Mouse (Mus musculus) B cell, adult 2 months (primary cell): Measurements from ENCODE around the gene Atrnl1.

ENCODE experiments used
- DNase-seq, 2 experiments: peaks; one replicate each; pipeline ENCODE4 v3.0.0; 2022

Atrnl1 gene

DNA sequence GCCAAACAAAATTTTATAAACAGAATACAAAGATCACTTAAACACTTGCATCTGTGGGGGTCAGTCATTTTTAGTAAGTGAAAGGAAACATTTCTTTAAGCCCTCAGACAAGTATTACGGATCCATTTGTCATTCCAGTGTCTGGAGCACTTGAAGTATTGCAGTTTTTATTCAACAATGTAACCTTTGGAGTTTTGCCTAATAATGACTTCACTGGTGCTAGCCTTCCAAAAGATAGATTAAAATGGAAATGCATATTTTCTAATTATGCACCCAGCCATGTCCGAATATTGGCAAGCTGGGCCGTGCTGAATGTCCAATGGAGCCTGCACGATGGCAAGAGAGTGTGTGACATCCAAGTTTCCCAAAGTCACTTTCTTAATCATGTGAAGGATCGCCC is 513.7 kb downstream of the Atrnl1 start:
- DNase-seq: no peak

DNA sequence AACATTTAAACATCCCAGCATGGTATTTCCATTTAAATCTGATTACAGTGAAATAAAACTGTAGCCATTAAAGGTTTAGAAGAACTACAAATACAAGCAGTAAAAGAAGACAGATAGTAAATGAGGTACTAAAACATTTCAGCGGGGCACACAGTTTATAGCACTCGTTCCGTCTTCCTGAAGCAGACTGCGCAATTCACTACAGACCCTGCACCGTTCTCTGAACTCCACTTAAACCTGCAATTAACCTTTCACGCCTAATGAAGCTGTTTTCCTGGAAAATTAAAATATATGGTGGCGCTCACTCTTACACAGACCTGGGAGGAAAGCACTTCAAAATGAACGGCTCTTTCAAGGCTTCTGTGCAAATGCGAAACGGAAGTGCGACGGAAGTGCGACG is 514.2 kb downstream of the Atrnl1 start:
- no peak for DNase-seq

DNA sequence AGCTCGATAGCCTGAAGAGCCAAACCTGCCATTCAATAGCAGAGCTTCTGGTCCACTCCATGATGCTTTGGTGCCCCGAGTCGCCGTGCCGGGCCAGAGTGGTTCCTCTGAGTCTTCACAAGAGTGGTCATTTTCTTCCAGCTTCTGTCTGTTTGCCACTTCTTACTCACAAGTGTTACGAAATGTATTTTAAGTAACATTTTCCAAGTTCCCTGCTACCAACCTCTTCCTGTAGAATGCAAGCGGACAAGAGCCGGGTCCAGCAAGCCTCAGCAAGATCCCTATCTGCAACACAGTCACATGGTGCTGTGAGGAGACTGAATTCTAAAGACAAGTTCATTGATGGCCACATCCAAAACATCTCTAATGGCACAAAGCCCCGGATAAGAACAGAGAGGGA is 521.1 kb downstream of the Atrnl1 start:
- no peak for DNase-seq

DNA sequence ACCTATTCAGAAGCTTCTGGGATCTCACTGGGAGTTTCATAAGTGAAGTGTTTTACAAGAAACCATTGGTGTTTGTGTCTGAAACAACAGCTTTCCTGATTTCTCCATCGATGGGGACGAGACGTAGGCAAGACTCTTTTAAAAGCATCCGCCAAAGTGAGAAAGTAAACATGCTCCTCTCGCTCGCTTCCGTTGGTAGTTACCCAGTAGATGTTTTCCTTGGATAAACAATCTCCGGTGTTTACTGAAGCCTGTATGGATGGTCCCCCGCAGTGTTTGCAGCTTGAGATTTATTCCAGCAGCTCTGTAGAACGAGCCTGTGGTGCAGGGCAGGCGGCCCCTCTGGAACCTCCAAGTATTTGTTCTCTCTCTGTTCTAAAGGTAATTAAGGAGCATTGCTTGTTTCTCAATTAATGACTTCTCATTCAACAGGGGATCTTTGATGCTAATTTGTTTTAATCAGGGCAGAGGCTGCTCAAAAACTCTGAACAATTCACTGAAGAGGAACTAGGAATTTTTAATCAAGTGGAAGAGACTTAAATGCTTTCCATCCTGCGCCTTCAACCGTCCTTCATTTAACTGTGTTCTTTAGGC is 529.5 kb downstream of the Atrnl1 start:
- no peak for DNase-seq

DNA sequence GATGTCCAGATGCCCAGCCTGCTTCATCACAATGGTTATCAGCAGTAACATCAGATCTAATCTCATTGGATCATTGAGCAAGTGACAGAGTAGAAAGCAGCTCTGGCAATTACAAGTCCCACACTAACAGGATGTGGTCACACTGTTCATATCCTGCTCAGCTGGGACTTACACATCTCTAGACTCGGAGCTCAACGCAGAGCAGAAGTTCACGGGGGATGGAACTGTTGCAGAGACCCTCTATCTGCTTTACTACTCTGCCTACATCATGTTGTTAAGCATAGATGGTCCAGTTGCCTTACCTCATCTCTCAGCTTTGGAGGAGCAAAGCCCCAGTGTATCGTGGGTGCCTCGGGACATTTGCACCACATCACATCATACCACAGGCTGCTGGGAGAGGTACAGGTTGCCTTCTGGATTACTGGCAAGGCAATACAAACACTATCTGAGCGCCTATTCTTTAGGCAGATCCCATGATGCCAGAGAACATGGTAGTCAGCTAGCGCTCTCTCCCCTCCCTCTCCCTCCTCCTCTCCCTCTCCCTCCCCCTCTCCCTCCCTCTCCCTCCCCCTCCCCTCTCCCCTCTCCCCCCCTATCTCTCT is 533.1 kb downstream of the Atrnl1 start:
- DNase-seq: peak in 1 of 2 experiments; percentile 2

DNA sequence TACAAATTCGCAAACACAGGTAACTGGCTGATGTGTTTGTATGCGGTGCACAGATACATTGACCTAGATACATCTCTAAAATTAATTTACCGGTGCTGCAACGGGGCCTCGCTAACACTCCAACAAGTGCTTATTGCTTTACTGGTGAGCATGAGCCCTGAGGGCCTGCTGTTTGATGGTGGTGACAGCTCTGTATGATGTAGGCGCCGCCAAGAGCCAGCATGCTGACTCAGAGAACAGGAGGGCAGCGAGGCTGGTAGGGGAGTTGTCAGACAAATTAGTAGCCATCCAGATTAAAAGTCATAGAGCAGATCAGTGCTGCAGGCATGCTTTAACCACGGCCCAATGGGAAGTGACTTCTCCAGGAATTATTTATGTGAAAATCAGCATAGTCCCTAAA is 534.7 kb downstream of the Atrnl1 start:
- no peak for DNase-seq

DNA sequence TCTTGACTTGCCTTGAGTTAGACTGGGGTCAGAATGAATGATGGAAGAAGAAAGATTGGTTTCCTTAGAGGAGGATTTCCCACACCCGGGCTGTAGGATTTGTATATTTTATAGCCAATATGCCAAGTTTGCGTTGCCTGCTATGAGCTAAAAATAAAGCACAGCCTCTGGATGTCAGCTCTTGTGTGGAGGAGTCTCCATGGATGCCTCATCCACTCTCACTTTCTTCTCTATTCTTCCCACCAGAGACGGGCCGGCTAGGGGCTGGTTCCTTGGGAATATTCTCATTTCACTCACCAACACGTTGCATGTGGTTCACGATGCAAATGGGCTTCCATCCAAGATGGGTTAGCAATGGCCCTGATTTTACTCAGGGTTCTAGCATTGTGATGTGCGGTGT is 540.4 kb downstream of the Atrnl1 start:
- no peak for DNase-seq

DNA sequence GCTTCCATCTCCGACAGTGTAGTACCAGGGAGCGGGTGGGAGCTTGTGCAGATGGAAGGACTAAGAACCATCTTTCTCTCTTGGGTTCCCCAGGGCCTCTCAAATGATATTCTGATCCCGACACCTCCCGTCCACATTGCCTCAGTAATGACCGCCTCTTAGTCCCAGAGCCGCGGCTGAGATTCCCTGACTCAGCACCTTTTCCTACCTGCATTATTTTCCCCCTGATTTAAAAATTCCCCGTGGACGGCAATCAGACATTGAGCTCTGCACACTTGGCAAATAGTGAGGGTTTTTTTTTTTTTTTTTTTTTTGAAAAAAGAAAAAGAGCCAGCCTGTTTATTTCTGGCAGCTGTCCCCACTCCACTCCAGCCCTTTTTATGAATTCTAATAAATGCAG is 550.7 kb downstream of the Atrnl1 start:
- no peak for DNase-seq

DNA sequence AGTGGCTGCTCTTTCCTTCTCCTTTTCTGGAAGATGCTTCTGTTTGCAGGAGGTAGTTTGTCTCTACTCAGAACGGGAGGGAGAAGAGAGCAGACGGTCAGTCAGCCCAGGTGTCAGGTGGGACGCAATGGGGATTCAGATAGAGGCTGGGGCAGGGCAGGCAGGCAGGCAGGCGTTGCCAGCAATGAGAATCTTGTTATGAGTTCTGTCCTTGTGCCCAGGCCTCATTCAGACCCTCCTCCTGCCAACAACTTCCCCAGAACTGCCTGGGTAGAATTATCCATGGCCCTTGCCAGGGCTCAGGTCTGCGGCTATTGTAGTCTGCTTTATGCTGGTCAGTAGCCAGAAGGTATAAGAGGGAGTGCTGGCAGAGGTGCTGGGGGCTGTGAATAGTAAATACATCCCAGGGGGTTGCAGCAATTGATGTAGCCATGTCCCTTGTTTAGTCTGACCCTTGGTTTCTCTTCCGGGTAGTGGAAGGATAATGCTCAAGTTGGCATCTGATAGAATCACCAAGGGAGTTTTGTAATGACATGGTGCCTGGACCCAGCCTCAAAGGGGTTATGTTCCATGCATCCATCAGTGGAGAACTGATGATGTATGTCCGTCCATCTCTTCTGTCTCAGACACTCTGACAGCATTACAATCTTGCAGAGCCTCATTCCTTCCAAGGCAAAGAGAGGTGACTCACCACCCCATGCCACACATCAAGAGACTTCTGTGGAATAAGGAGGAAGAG is 554.2 kb downstream of the Atrnl1 start:
- DNase-seq: no peak

DNA sequence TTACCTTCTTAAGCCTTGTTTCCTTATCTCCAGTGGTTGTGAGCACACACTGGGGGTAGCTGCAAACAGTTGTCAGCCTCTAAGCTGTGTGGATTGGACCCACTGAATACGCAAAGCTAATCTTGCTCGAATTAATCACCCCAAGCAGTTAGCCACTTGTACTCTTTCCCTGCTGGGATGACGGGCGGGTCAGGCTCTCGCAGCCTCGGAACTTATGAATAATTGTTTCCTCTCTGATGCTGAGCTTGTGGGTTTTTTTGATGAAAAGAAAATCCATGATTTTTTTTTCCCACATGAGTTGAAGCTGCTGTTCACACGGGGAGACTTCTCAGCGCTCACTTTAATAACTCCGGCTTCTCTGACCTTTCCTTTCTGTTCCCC is 554.8 kb downstream of the Atrnl1 start:
- no peak for DNase-seq

DNA sequence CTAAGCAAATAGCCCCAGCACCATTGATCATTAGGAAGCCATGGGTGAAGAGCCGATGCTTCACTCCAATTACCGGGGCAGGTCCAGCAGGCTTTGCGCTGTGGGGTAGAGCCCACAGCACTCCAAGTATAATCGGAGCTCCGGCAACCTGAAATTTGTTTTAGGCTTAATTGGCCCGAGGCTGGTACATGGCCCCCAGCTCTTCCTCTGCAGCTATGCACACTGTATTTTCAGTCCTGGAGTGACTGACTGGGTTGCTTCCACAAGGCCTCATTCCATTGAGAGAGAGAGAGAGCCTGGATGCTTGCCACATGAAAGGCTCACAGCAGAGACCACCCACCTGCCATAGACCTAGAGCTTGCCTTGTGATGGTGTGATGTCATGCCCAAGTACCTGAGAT is 555.3 kb downstream of the Atrnl1 start:
- DNase-seq: no peak

DNA sequence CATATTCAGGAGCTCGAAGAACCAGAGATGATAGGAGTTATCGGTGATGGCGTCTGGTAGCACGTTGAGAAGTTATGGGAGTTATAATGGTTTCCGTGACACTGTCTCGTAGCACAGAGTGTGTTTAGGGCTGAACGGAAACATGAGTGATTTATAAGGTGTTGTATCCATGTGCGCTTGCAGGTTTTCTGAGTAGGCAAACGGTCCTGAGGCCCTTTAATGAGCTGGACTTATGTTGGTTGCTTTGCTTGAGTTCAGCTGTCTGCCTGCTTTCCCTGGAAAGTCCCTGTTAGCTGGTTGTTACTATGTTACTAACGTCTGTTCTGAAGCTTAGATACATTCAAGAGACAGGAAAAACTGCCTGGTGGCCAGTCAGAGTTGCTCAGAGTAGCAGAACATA is 567.6 kb downstream of the Atrnl1 start:
- no peak for DNase-seq

DNA sequence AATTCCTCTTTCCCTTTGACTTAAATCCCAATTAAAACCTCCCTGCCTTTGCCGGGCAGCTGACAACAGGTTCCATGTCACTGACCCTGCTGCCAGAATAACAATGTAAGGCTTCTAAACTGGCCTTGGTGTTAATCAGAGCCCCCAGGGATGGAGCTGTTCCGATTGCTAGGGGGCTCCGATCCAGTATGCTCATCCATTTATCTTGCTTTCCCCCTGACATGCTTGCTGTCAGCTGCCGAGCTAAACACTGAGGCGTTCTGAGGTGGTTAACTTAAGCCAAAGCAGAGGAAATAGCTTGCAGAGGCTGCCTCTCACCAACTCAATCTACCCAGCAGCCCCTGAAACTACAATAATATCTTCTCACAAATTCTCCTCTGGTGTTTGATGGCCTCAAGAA is 569.9 kb downstream of the Atrnl1 start:
- DNase-seq: no peak
